Mouse (Mus musculus): ENCODE data around the gene Bcl2l13. TPM values are rescaled to one million over a fixed set of nuclear protein-coding genes. Genes with fewer than 3 reads are reported as not detected.

The Bcl2l13 gene
- 47.3 TPM for total RNA-seq (2023)

DNA sequence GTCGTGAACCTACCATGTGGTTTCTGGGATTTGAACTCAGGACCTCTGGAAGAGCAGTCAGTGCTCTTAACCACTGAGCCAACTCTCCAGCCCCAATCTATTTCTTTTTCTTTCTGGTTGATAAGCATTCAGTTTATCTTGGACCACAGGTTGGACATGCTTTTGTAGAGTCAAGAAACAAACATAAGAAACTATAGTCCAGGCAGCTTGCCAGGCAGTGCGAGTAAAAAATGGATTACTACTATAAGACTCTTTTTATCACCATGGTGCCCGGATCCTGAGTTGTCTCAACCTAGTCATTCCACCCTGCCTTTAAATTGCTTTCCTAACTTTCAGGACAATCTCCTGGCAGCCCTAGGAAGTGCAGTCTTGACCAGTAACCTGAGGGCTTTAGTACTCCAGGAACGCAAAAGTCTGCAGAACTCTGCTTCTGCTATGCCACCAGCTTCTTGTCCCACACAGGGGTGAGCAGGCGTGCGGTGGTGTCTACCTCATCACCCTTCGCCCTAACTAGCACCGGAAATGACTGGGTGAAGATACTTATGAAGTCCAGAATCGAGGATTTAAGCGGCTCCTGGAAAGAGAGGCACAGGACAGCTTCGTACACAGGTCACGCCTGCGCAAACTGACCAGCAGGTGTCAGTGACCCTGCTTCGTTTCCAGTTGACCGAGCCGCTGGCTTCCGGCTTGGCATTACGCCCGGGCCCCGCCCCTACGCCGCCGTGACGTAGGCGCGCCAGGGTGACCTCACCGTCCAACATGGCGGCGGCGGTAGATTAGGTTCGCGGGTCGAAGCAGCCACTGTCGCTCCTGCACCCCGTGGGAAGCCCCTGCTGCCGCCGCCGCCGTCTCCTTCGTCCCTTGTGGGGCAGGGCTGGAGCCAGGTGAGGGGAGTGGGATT is at the start of gene Bcl2l13:
Gene Bcl2l13 (plus strand): TSS at position 739 of the 901 bp plus-strand sequence.

GRCm38 (mm10) chr6:120822307-120822928 is 13.6 kb upstream of the Bcl2l13 start, which contains the start of gene Atp6v1e1:
Gene Atp6v1e1, minus strand, starts transcription at chr6:120822793.

GRCm38 (mm10) chr6:120916074-120916971 is 80.3 kb downstream of the Bcl2l13 start, which contains the start of gene Bid:
Gene Bid, minus strand, starts transcription at chr6:120916853.

Other genes starting within 250 kb of the Bcl2l13 start
- 1.1 TPM for gene Cecr2, start 169.8 kb upstream of the Bcl2l13 start, total RNA-seq (2023)
- not detected for gene Slc25a18, start 62.6 kb upstream of the Bcl2l13 start, total RNA-seq (2023)
- 110 TPM for gene Atp6v1e1, start 13.4 kb upstream of the Bcl2l13 start, total RNA-seq (2023)
- gene Bid, start 80.6 kb downstream of the Bcl2l13 start, total RNA-seq (2023): 16.9 TPM

Measured in CD4-positive naive resting alpha-beta T cell, adult 57 days (primary cell).